Mouse (Mus musculus): ENCODE data around the gene Adamtsl5. TPM values are rescaled to one million over a fixed set of nuclear protein-coding genes. Genes with fewer than 3 reads are reported as not detected.
"Not testable (repeated sequence)": the region's sequence is repeated elsewhere in the genome, so short reads cannot be mapped to it uniquely, and the experiment has no call there.

The Adamtsl5 gene
- polyA plus RNA-seq, 1 experiment from 2014 or later: 0.54 TPM

GRCm38 (mm10) chr10:80350292-80350691 lies 2.1 kb upstream of the Adamtsl5 start:
- DNase-seq (ENCODE audit: low spot score): peak; percentile 94
- Histone ChIP-seq H3K4me3 (ENCODE audit: low read depth, low read length) (no peak overlapping the region), H3K4me2 (replicated peaks; ENCODE audit: low read depth, low read length) (no peak overlapping the region), H3K27ac (ENCODE audit: low read depth, low read length) (no peak overlapping the region), H3K9ac (ENCODE audit: low read depth, low read length) (no peak overlapping the region), H3K9me3 (ENCODE audit: control insufficient read depth, low read length) (no peaks in the 10 kb centered on the region), H3K27me3 (ENCODE audit: control insufficient read depth, insufficient read depth, low read length) (peaks cover 85% of the 10 kb centered on the region), H3K4me1 (replicated peaks; ENCODE audit: control insufficient read depth, insufficient read depth, low read length) (peaks cover 4% of the 10 kb centered on the region; the same call in 1 of the 2 replicates), H3K36me3 (ENCODE audit: control insufficient read depth, insufficient read depth, low read length) (no peaks in the 10 kb centered on the region)
- peak; percentile 69 for ATAC-seq (ENCODE audit: low FRiP score)
- WGBS: 8% methylated on average over 7 of the region's 7 CpGs

- peaks cover 87% of the 10 kb centered on the region for H3K27me3 ChIP-seq (ENCODE audit: control insufficient read depth, insufficient read depth, low read length)
- no peaks in the 10 kb centered on the region for H3K36me3 ChIP-seq (ENCODE audit: control insufficient read depth, insufficient read depth, low read length)
- no peak for DNase-seq (ENCODE audit: low spot score)
- peaks cover 4% of the 10 kb centered on the region; the same call in 1 of the 2 replicates for H3K4me1 ChIP-seq (replicated peaks; ENCODE audit: control insufficient read depth, insufficient read depth, low read length)
- no peaks in the 10 kb centered on the region for H3K9me3 ChIP-seq (ENCODE audit: control insufficient read depth, low read length)
- H3K27ac ChIP-seq (ENCODE audit: low read depth, low read length): no peak overlapping the region
- H3K9ac ChIP-seq (ENCODE audit: low read depth, low read length): no peak overlapping the region
- H3K4me2 ChIP-seq (replicated peaks; ENCODE audit: low read depth, low read length): no peak overlapping the region
- no peak overlapping the region for H3K4me3 ChIP-seq (ENCODE audit: low read depth, low read length)
- 22% methylated on average over 19 of the region's 26 CpGs for WGBS
- no peak for ATAC-seq (ENCODE audit: low FRiP score)
Observed at GRCm38 (mm10) chr10:80348981-80349380, 769 bp upstream of the Adamtsl5 start.

GRCm38 (mm10) chr10:80347514-80347967 lies 671 bp downstream of the Adamtsl5 start:
- Histone ChIP-seq H3K4me3 (ENCODE audit: low read depth, low read length) (no peak overlapping the region), H3K27me3 (ENCODE audit: control insufficient read depth, insufficient read depth, low read length) (peaks cover 89% of the 10 kb centered on the region), H3K9me3 (ENCODE audit: control insufficient read depth, low read length) (no peaks in the 10 kb centered on the region), H3K36me3 (ENCODE audit: control insufficient read depth, insufficient read depth, low read length) (no peaks in the 10 kb centered on the region), H3K4me1 (replicated peaks; ENCODE audit: control insufficient read depth, insufficient read depth, low read length) (peaks cover 11% of the 10 kb centered on the region; the same call in 1 of the 2 replicates), H3K27ac (ENCODE audit: low read depth, low read length) (no peak overlapping the region), H3K9ac (ENCODE audit: low read depth, low read length) (no peak overlapping the region), H3K4me2 (replicated peaks; ENCODE audit: low read depth, low read length) (0 out of 2 replicates have a peak overlapping the region, but pooled peaks have one; percentile 25)
- DNase-seq (ENCODE audit: low spot score): no peak
- 21% methylated on average over 16 of the region's 17 CpGs for WGBS
- no peak for ATAC-seq (ENCODE audit: low FRiP score)

- not testable (repeated sequence) for H3K4me3 ChIP-seq (ENCODE audit: low read depth, low read length); H3K4me2 ChIP-seq (replicated peaks; ENCODE audit: low read depth, low read length); H3K36me3 ChIP-seq (ENCODE audit: control insufficient read depth, insufficient read depth, low read length); H3K9ac ChIP-seq (ENCODE audit: low read depth, low read length); ATAC-seq (ENCODE audit: low FRiP score); H3K27ac ChIP-seq (ENCODE audit: low read depth, low read length); DNase-seq (ENCODE audit: low spot score); H3K9me3 ChIP-seq (ENCODE audit: control insufficient read depth, low read length)
- Histone ChIP-seq H3K4me1 (replicated peaks; ENCODE audit: control insufficient read depth, insufficient read depth, low read length) (peaks cover 21% of the 10 kb centered on the region), H3K27me3 (ENCODE audit: control insufficient read depth, insufficient read depth, low read length) (peaks cover 93% of the 10 kb centered on the region)
- WGBS: 79% methylated on average over 5 of the region's 6 CpGs
Observed at GRCm38 (mm10) chr10:80345929-80346328, 2.3 kb downstream of the Adamtsl5 start.

- Histone ChIP-seq H3K4me1 (replicated peaks; ENCODE audit: control insufficient read depth, insufficient read depth, low read length) (peaks cover 21% of the 10 kb centered on the region), H3K4me2 (replicated peaks; ENCODE audit: low read depth, low read length) (no peak overlapping the region), H3K4me3 (ENCODE audit: low read depth, low read length) (no peak overlapping the region), H3K9ac (ENCODE audit: low read depth, low read length) (0 out of 2 replicates have a peak overlapping the region, but pooled peaks have one; percentile 11), H3K36me3 (ENCODE audit: control insufficient read depth, insufficient read depth, low read length) (no peaks in the 10 kb centered on the region), H3K9me3 (ENCODE audit: control insufficient read depth, low read length) (no peaks in the 10 kb centered on the region), H3K27ac (ENCODE audit: low read depth, low read length) (no peak overlapping the region), H3K27me3 (ENCODE audit: control insufficient read depth, insufficient read depth, low read length) (peaks cover 94% of the 10 kb centered on the region)
- peak; percentile 19 for DNase-seq (ENCODE audit: low spot score)
- no peak for ATAC-seq (ENCODE audit: low FRiP score)
- whole genome bisulfite sequencing: 2% methylated on average over 16 of the region's 16 CpGs
Observed at GRCm38 (mm10) chr10:80345122-80345521, 3.1 kb downstream of the Adamtsl5 start.

- no peak for ATAC-seq (ENCODE audit: low FRiP score)
- WGBS: 44% methylated on average over 9 of the region's 9 CpGs
- no peak overlapping the region for H3K9ac ChIP-seq (ENCODE audit: low read depth, low read length)
- H3K27ac ChIP-seq (ENCODE audit: low read depth, low read length): no peak overlapping the region
- no peak overlapping the region for H3K4me3 ChIP-seq (ENCODE audit: low read depth, low read length)
- no peak overlapping the region for H3K4me2 ChIP-seq (replicated peaks; ENCODE audit: low read depth, low read length)
- H3K36me3 ChIP-seq (ENCODE audit: control insufficient read depth, insufficient read depth, low read length): no peaks in the 10 kb centered on the region
- DNase-seq (ENCODE audit: low spot score): no peak
- peaks cover 85% of the 10 kb centered on the region for H3K27me3 ChIP-seq (ENCODE audit: control insufficient read depth, insufficient read depth, low read length)
- peaks cover 21% of the 10 kb centered on the region for H3K4me1 ChIP-seq (replicated peaks; ENCODE audit: control insufficient read depth, insufficient read depth, low read length)
- H3K9me3 ChIP-seq (ENCODE audit: control insufficient read depth, low read length): no peaks in the 10 kb centered on the region
Observed at GRCm38 (mm10) chr10:80344131-80344661, 4.0 kb downstream of the Adamtsl5 start.

- Histone ChIP-seq H3K4me3 (ENCODE audit: low read depth, low read length) (peak overlapping the region; percentile 13; the same call in 1 of the 2 replicates), H3K36me3 (ENCODE audit: control insufficient read depth, insufficient read depth, low read length) (no peaks in the 10 kb centered on the region), H3K27me3 (ENCODE audit: control insufficient read depth, insufficient read depth, low read length) (peaks cover 78% of the 10 kb centered on the region), H3K27ac (ENCODE audit: low read depth, low read length) (no peak overlapping the region), H3K4me2 (replicated peaks; ENCODE audit: low read depth, low read length) (peak overlapping the region; percentile 35), H3K9ac (ENCODE audit: low read depth, low read length) (no peak overlapping the region), H3K4me1 (replicated peaks; ENCODE audit: control insufficient read depth, insufficient read depth, low read length) (peaks cover 19% of the 10 kb centered on the region), H3K9me3 (ENCODE audit: control insufficient read depth, low read length) (no peaks in the 10 kb centered on the region)
- no peak for DNase-seq (ENCODE audit: low spot score)
- peak; percentile 23; the same call in 1 of the 2 replicates for ATAC-seq (ENCODE audit: low FRiP score)
- 27% methylated on average over 13 of the region's 13 CpGs for WGBS
Observed at GRCm38 (mm10) chr10:80343425-80343895, 4.8 kb downstream of the Adamtsl5 start.

- peaks cover 17% of the 10 kb centered on the region for H3K4me1 ChIP-seq (replicated peaks; ENCODE audit: control insufficient read depth, insufficient read depth, low read length)
Observed at GRCm38 (mm10) chr10:80342749-80343424, 5.3 kb downstream of the Adamtsl5 start.

More at GRCm38 (mm10) chr10:80342749-80343424, 5.3 kb downstream of the Adamtsl5 start:
- 0% methylated on average over 30 of the region's 33 CpGs for WGBS
- ATAC-seq (ENCODE audit: low FRiP score) (peak; percentile 76), DNase-seq (ENCODE audit: low spot score) (peak; percentile 78)
- Histone ChIP-seq H3K9ac (ENCODE audit: low read depth, low read length) (no peak overlapping the region), H3K36me3 (ENCODE audit: control insufficient read depth, insufficient read depth, low read length) (no peaks in the 10 kb centered on the region), H3K27me3 (ENCODE audit: control insufficient read depth, insufficient read depth, low read length) (peaks cover 72% of the 10 kb centered on the region), H3K4me2 (replicated peaks; ENCODE audit: low read depth, low read length) (peak overlapping the region; percentile 35), H3K4me3 (ENCODE audit: low read depth, low read length) (peak overlapping the region; percentile 23), H3K27ac (ENCODE audit: low read depth, low read length) (no peak overlapping the region), H3K9me3 (ENCODE audit: control insufficient read depth, low read length) (no peaks in the 10 kb centered on the region)

Measured in hindbrain, embryonic 11.5 days (tissue).